Mouse (Mus musculus) embryo, embryonic 11.5 days (tissue): Measurements from ENCODE around the gene Ost4.

Experiments
- DNase-seq: peaks from one replicate; pipeline ENCODE4 v3.0.0-alpha.2; 2012; ENCODE audit warnings: low read depth, low spot score

Ost4 gene

DNA sequence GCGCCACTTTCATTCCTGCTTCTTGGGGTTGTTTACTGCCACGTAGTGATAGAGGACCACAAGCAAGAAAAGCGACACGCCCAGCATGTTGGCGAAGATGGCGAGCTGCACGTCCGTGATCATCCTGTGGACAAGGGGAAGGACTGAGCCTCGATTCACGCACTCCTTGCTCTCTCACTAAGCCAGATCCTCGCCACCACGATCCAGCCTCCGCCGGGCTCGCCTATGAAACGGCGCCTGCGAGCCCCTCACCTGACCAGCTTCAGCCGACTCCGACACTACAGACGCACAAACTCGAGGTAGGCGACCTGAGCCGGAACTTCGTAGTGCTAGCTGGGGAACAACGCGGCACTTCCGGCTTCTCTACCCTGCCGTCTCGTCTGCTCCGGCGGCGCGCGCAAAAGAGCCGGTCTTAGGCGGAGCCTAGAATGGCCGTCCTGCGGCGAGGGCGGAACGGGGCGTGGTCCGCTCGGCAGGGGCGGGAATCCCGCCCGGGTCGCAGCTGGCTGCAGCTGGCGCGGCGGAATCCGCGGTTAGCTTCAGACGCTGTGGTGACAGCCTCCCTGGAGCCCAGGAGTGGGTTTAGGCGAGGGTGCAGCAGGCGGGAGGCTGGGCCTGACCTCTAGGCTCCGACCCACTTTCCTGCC, at the start of gene Ost4:
Ost4 (minus strand) TSS at position 376 of the 647 bp plus-strand sequence.
- DNase-seq, result peak; percentile 94

DNA sequence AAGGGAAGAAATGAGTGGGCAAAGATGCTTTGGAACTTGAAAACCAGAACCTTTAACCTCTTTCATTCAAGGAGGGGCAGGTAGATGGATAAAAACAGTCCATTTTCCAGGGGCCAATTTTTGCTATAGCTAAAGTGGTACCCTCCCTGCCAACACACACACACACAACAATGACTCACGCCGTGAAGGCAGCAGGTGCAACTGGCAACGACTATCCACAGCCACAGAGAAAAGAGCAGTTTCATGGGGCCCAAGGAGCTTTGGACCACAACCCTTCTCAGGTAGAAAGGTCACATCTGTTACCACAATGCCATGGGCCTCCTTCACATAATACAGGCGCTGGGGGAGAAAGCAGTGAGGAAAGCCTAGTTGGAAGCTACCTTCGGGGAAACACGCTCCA, 48.2 kb upstream of the Ost4 start:
- DNase-seq, result no peak

DNA sequence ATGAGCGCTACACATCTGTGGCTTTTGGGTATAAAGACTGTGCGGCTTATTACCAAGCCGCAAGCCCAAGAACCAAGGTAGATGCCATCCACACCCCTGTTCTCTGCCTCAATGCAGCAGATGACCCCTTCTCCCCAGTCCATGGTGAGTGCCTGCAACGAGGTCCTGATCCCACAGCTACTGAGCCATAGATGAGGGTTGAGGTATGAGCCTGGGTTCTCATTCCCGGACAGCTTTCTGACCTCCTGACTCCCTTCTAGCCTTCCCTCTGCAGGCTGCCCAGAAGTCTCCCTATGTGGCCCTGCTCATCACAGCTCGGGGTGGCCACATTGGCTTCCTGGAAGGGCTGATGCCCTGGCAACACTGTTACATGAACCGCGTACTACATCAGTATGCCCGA, 47.0 kb upstream of the Ost4 start:
- no peak for DNase-seq

DNA sequence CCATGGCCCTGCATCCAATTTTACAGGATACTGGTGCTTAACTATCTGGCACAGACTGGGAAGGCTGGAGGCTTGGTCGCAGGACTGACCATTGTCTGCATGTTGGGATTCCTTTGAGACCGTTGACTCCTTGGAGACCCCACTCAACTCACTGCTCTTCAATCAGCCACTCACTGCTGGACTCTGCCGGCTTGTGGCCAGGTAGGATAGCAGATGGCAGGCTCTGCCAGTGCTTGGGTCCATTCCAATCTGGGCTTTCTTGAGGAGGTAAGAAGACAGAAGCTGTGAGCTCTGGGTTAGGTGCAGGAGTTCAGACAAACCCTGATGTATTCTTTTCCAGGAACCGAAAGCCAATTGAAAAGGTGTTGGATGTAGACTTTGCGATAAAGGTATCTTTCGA, 46.5 kb upstream of the Ost4 start:
- DNase-seq, result no peak

DNA sequence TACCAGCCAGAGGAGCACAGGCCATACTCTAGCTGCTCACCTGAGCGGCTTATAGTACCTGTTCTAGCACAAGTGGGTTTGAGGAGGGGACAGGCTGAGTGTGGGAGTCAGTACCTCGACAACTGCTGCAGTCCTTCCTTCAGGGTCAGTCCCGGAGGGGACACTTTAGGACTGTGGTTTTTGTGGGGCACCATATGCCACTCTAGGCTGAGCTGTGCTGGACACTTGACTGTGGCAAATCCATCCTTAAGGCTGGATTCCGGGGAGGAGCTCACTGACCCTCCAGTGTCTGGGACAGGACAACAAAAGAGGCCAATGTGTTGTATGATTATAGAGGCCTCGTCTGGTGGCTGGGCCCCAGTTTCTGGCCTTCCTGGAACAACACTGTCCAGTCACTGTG, 45.0 kb upstream of the Ost4 start:
- no peak for DNase-seq

DNA sequence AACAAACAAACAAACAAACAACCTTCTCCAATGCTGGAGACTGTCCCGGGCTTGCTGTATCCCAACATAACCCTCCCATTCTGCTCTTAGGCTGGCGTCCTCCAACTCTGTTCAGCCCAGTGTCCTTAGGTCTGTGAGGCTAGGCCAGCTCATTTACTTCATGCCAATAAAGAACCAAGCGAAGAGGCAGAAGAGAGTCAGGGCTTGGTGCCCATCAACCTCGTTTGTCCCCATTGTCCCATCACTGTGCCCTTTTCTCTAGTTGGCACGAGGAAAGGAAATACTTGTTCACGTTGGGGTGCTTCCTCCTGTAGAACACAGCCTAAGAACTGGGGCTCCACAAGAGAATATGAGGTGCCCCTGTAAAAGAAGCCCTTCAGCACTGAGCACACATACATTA, 44.1 kb upstream of the Ost4 start:
- no peak for DNase-seq

DNA sequence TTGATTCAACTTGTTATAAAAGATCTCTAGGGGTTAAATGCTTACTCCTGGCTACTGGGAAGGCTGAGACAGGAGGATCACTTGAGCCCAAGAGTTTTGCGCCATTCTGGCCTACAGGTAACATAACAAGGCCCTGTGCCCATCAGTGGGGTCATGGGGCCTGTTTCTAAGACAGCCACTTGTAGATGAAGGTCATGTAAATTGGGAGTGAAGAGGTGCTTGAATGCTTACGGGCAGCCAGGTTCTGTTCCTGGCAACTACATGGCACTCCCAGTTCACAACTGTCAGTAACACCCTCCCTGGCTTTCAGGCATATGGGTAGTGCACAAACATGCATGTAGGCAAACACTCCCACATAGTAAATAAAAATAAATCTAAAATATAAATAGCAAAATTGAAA, 43.3 kb upstream of the Ost4 start:
- DNase-seq, result no peak

DNA sequence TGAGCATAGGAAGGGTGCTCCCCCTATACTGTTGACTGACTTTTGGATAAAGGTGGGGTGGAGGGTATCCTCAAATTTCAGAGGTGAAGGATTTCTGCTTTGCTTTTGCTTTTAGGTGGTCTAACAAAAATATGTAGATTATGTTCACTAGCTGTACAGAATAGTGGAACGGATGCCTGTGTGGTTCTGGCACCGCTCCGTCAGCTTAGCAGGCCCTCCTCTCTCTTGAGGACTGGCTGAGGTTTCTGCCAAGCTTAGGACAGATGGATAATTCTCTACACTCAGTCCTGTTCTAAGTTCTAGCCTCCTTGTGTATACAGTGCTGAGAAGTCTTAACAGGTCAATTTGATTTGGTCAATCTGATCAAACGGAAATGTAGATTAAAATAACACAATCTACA, 42.9 kb upstream of the Ost4 start:
- DNase-seq, result no peak

DNA sequence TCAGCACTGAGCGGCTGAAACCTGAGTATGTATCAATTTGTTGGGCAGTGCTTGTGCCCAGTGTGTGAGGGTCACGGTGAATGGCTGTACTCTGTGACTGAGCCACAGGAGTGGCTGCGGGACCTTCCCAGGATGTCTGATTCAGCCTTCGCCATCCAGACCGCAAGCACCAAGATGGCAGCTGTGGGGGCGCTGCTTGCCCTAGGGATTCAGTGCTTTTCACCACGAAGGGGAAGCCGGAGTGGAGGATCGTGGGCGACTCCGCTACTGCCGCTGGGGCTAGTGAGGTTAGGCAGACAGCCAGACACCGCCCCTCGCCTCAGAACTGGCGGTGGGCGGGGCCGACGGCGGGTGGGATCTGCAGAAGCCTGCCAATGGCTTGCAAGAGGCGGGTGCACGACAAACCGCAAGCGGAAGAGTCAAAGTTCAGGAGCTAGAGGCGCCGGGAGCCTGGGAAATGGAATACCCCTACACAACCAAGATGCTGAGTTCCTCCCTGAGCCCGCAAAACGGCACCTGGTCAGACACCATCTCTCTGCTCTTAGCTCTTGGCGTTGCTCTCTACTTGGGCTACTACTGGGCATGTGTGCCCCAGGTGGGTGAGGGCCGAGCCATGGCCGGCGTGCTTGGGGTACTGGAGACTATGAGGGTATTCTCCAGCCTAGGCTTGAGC, 42.2 kb upstream of the Ost4 start:
- peak; percentile 82 for DNase-seq

DNA sequence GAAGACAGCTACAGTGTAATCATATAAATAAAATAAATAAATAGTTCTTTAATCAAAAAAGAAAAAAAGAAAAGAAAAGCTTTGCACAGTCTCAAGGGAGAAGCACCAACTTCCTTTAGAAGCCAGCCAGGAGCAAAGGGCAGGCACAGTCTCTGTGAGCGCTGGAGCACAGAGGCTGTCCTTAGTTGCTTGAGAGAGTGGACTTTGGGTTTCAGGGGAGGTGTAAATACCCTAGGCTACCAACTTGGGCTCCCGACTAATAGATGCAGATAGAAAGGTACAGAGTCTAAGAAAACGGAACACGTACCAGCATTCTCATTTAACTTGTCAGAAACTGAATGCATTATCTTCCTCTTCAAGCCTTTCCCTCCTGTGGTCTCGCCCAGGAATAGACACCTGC, 41.0 kb upstream of the Ost4 start:
- DNase-seq, result no peak

DNA sequence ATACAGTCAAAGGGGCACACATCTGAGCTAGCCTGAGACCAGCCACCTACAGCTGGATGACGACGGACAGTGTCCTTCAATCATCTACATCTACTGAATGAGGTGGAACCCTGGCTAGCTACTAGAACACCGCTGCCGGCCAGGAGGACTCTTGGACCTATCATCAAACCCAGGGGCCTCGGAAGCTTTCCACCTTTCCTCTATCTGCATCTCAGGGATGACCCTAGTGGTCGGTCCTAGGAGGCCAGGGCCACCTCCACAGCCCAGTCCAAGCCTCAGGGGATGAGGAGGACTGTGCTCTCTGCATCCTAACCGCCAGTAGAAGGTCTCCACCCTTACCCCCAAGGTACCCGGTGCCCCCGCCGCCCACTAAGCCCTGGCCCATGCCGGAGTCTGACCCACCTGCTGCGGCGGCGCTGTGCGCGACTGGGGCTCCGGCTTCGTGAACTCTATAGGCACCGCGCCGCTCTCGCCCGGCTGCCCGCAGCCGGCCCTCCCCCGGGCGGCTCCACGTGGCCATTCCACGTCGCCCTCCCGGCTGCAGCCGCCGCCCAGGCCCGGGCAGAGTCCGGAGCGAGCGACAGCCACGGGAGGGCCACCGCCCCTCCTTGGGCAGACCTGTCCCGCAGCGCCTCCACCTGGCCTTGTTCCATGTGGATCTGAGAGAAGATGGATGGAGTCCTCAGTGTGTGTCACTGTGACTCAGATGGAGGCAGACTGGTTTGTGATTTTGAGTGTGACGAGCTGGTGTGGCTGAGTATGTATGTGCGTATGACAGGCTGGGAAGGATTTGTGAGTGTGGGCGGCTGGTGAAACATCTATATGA, 37.6 kb upstream of the Ost4 start, which contains the start of gene Cgref1:
Cgref1 (minus strand) TSS at position 636 of the 826 bp plus-strand sequence.
- no peak for DNase-seq

DNA sequence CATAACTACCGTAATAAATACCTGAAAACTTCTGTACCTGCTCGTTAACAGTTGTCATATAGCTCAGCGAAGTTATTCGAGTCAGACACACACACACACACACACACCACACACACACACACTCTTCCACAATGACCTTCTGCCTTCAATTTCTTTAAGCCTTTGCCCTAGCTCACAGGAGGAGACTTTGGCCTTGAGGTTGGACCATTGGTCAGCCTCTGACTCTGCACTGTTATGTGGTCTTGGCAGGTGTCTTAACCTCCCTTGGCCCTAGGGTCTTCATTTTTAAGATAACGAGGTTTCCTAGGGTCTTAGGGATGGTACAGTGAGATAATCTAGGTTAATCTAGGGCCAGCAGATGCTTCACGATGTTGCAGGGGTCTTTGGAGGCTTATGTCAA, 36.8 kb upstream of the Ost4 start:
- DNase-seq, result no peak

DNA sequence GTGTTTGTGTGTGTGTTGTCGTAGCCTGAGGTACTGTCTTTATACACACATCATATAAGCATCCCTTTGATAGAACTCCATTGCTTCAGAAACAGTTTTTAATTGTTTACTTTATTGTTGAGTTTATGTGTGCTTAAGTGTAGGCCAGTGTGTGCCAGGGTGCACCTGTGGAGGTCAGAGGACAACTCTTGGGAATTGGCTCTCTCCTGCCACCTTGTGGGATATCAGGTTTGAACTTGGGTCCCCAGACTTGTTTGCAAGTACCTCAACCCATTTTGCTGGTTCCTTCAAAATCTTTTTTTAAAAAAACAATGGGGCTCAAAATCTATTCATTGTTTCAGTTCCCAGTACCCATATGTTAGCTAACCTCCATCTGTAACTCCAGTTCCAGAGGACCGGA, 35.4 kb upstream of the Ost4 start:
- no peak for DNase-seq

DNA sequence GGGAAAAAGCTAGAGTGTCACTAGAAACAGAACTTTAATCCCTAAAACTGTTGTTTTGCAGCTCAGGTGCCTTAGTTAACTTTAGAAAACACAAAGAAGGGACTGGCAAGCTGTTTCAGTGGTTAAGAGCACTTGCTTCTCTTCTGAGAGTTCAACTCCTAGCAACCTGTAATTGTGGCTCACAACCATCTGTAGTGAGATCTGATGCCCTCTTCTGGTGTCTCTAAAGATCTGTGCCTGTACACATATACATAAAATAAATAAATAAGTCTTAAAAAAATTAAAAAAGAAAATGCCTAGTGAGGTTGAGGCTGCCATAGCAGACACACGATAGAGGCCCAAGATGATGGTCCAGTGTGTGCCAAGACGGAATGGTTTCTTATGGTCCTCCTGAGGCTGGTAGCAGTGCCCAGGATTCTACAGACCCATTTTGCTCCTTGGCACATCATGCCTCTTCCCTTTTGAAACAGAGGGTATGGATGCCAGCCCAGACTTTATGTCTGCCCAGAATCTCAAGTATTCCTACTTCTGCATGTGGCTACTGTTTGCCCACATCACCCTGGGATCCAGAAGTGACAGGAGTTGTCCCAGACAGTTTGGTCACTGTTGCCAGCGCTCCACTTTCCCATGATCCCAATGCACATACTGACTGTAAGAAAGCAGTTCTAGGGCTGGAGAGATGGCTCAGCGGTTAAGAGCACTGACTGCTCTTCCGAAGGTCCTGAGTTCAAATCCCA, 27.3 kb upstream of the Ost4 start:
- no peak for DNase-seq

DNA sequence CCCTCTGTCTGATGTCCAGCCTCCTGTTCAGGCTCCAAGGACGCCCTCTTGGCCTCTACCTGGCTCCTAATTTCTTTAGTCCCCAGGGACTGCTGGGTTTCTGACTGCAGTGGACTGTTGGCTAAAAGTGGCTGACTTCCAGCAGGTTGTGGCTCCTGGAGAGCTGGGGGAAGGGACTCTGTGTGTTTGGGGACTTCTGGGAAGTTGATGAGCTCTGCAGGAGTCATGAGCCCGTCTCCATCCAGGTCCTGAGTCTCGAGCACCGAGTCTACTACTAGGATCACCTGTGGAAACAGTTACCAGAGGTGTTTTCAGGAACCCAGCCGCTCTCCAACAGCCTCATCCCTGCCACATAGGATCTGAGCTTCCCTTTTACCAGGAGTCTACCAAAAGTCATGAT, 26.1 kb upstream of the Ost4 start:
- DNase-seq, result no peak

DNA sequence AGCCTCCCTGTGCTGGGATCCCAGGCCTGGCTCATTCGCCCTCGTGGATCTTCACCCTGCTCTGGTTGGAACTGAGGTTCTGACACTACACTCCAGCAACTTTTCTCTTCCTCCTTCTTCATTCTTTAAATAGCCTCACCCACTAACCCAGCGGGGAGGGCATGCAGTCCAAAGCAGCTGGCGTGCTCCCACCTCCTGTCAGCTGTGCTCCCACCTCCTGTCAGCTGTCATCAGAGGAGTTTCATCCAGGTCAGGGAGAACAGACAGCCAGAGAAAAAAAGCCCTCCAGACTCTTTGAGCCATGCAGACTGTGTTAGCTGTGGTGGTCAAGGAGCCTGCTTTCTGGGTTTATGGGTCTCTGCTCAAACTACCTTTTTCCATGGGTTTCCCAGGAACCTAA, 23.8 kb upstream of the Ost4 start:
- no peak for DNase-seq

DNA sequence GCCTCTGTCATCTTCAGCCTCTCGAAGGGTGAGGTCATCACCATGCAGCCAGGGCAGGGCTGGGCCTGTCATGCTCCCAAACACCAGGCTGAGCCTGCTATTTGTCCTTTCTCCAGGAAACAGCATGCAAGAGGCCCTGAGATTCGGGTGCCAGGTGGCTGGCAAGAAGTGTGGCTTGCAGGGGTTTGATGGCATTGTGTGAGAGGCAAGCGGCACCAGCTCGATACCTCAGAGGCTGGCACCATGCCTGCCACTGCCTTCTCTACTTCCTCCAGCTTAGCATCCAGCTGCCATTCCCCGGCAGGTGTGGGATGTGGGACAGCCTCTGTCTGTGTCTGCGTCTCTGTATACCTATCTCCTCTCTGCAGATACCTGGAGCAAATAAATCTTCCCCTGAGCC, 23.3 kb upstream of the Ost4 start:
- no peak for DNase-seq

DNA sequence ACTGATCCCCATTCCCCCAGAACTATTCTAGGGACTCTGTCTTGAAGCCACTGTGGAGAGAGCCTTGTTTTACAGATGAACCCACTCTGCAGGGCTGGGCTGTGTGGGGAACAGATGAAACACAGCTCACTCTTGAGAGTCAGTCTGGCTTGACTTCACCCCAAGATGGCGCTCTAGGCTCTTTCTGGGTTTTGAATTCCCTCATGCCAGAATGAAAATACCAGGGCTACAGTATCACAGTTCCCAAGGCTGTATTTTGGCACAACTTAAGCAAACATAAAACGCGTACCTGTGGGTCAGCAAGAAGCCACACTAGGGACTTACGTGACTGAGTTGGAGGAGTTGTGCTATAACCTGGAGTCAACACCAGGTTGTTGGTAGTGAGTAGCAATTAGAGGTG, 22.5 kb upstream of the Ost4 start:
- no peak for DNase-seq

DNA sequence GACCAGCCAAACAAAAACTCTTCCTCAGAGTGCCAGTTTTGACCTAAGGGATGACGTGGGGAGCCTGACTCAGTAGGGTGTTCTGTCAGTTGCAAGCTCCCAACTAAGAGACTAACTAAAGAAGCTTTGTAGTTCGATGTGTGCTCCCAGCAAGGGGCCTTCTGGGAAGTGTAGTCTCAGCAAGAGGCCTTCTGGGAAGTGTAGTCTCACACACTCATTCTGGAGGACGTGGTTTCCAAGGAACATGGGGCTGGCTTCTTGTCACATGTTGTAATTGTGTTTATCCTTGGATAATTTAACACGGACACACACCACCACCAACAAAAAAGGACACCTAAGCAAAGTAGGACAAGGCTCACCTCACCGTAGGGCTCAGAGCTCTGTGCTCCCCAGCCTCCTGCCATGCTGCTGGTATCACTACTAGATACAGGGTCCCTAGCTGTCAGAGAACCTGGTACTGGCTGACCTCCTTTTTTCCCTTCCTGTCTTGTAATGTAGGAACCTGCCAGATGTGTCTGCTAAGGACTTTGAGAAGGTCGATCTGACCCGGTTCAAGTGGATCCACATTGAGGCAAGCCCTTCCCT, 20.4 kb upstream of the Ost4 start:
- no peak for DNase-seq

DNA sequence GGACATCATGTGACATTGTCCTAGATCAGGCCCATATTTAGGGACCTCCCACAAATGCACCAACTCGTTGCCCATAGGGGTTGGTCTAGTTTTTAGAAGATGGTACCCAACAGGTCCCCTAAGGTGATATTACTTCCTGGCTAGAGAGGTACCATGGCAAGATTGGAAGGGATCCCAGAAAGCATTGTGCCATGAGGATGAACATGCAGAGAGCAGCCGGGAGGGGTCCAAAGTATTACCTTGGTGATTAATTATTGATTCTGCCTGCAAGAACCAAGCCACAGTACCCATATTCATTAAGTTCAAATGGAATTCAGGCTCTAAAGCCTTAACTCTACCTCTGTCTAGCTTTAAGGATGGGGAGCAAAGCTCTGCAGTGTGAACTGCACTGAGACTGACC, 18.5 kb upstream of the Ost4 start:
- DNase-seq, result no peak

DNA sequence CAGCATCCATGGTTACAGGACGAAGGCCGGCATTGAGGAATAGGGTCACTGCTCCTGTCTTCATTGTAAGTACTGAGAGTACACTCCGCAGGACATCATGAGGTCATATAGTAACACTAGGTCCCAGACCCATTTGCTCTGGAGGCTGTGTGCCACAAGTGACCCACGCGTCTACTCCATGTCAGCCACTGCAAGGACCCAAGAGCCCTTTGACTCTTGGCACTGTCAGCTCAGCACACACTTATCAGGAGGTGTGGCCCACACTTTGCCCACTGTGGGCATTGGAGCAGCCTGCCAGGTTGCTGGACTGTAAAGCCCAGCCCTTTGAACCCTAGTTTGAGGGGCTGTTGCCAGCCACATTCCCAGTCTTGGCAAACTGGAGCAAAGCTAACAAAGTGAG, 17.6 kb upstream of the Ost4 start:
- DNase-seq, result no peak

DNA sequence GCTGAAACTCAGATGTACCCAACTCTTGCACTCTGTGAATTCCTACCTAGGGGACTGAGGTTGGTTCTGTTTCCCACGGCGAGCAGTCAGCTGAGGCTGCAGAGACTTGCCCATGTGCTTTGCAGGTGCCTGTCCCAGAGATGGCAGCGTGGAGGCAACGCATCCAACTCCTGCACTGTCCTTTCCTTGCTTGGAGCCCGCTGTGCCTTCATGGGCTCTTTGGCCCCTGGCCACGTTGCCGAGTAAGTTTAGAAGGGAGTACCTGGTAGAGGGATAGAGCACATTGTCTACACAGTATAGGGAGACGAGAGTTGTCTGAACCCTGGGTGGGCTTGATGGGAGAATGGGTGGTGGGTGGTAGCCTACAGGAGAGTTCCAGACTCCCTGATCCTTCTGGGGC, 17.0 kb upstream of the Ost4 start:
- DNase-seq, result no peak
